Mouse (Mus musculus) forebrain, embryonic 14.5 days (tissue): ENCODE results near the gene Lsm10. TPM values are rescaled to one million over a fixed set of nuclear protein-coding genes. Genes with fewer than 3 reads are reported as not detected.

Experiments used
- ATAC-seq: fragments of 200-750 bp; cut with Nextera tagmentation; 2 replicates; pipeline ENCODE4 v1.8.0; 2017; ENCODE audit warnings: mild to moderate bottlenecking, moderate library complexity
- DNase-seq: peaks from one replicate; pipeline ENCODE4 v3.0.0-alpha.2; 2015; ENCODE audit warnings: low spot score
- H3K27ac ChIP-seq: fragments of 300-500 bp; sonication (generic); 2 replicates; pipeline ENCODE4 v1.5.1; 2014; ENCODE audit warnings: low read depth, mild to moderate bottlenecking, control low read depth, low read length, moderate library complexity
- H3K27me3 ChIP-seq: fragments of 300-500 bp; sonication (generic); replicated peaks from 2 replicates; pipeline ENCODE4 v1.6.1; 2014; ENCODE audit warnings: low read length, control low read depth, mixed read lengths; ENCODE audit not compliant: control insufficient read depth, insufficient read depth
- H3K36me3 ChIP-seq: fragments of 300-500 bp; sonication (generic); 2 replicates; pipeline ENCODE4 v1.6.1; 2014; ENCODE audit warnings: low read length, control low read depth; ENCODE audit not compliant: control insufficient read depth, insufficient read depth
- H3K4me1 ChIP-seq: fragments of 300-500 bp; sonication (generic); 2 replicates; pipeline ENCODE4 v1.6.1; 2014; ENCODE audit warnings: antibody characterized with exemption, low read length, control low read depth; ENCODE audit not compliant: control insufficient read depth, insufficient read depth
- H3K4me2 ChIP-seq: fragments of 300-500 bp; sonication (generic); 2 replicates; pipeline ENCODE4 v1.6.1; 2014; ENCODE audit warnings: mild to moderate bottlenecking, control low read depth, low read length
- H3K4me3 ChIP-seq: fragments of 300-500 bp; sonication (generic); 2 replicates; pipeline ENCODE4 v1.5.1; 2014; ENCODE audit warnings: low read depth, low read length, control low read depth
- H3K9ac ChIP-seq: fragments of 300-500 bp; sonication (generic); 2 replicates; pipeline ENCODE4 v1.6.1; 2014; ENCODE audit warnings: mild to moderate bottlenecking, low read length, control low read depth, moderate library complexity
- H3K9me3 ChIP-seq: fragments of 300-500 bp; sonication (generic); replicated peaks from 2 replicates; pipeline ENCODE4 v1.6.1; 2016; ENCODE audit warnings: low read length, control low read depth, mixed read lengths; ENCODE audit not compliant: control insufficient read depth
- WGBS: fragments of 180-500 bp; shearing (Covaris S2); extraction: QIAGEN DNeasy Blood & Tissue Kit; methylation state at CpG from one replicate; pipeline ENCODE4 v1.1.7; 2014; 5-methylcytosine and 5-hydroxymethylcytosine counted together
- polyA plus RNA-seq: library from polyadenylated mRNA; unstranded; fragments of >200 nt; fragmentation: Nextera tagmentation; extraction: Ambion mirVana; gene quantifications from 2 replicates; pipeline ENCODE4 v1.2.1, GENCODE M21; 2014

The Lsm10 gene
- polyA plus RNA-seq, 1 experiment from 2014 or later: 76.6 TPM

DNA sequence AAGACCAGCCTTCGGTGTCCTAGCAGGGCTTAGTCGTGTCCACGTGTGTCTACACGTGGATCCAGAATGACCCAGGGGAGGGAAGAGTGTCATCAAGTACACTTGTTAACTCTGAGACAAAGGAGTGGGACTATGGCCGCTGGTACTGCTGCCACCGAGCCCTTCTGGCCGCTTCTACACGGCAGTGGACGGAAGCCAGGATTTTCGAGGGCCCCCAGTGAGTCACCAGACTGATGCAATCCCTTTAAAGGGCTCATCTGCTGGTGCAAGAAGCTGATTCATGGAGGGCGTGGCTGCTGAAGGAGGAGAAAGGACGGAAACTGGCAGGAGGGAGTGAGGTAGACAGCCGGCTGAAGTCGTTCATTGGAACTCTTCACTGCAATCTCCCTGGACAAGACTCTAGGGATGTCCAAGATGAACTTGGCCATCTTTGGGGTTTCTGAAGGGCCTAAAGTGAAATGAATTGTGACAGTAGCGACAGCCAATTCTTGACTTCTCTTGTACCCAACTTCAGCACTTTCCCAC is 6.7 kb downstream of the Lsm10 start:
- H3K9ac ChIP-seq: peak overlapping the region; percentile 55
- H3K27ac ChIP-seq: peak overlapping the region; percentile 75
- peak overlapping the region; percentile 67 for H3K4me2 ChIP-seq
- H3K4me3 ChIP-seq: peak overlapping the region; percentile 90
- 2% methylated on average over 15 of the region's 15 CpGs for whole genome bisulfite sequencing
- H3K9me3 ChIP-seq: no peaks in the 10 kb centered on the region
- ATAC-seq (peak; percentile 51), DNase-seq (peak; percentile 82)
- H3K4me1 ChIP-seq: peaks cover 23% of the 10 kb centered on the region
- H3K36me3 ChIP-seq: 0 out of 2 replicates have a peak, but pooled peaks cover 7% of the 10 kb centered on the region
- H3K27me3 ChIP-seq: no peaks in the 10 kb centered on the region

DNA sequence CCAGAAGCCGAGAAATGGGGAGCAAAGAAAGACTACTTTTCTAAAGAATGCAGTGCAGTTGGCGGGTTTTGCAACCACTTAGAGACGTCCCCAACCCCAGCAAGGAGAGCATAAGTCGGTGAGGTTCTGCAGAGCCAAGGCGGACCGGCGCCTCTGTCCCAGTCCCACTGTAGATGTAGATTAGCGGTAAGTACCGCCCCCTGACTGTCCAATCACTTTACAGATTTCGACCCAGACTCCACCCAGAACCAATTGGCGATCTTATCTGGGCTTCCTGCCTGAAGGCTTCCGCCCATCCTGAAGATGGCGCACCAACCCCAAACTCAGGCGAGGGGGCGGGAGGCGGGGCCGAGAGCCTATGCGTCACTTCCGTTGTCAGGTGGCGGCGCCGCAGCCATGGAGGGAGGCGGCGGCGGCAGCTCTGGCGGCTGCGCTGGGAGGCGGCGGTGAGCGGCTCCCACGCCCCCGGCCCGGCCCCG is 7.2 kb downstream of the Lsm10 start, which contains the start of gene Stk40:
Stk40 (plus strand) TSS at position 368 of the 479 bp plus-strand sequence.
- H3K4me2 ChIP-seq: peak within 1 kb of the TSS; percentile 95
- H3K4me1 ChIP-seq: peaks cover 27% of the 10 kb centered on the region
- peak within 1 kb of the TSS; percentile 90 for H3K4me3 ChIP-seq
- H3K9me3 ChIP-seq: no peaks in the 10 kb centered on the region
- H3K36me3 ChIP-seq: 0 out of 2 replicates have a peak, but pooled peaks cover 3% of the 10 kb centered on the region
- H3K27me3 ChIP-seq: no peaks in the 10 kb centered on the region
- DNase-seq (peak; percentile 99), ATAC-seq (peak; percentile 98)
- WGBS: under 1% methylated on average over 34 of the region's 34 CpGs
- H3K27ac ChIP-seq: peak within 1 kb of the TSS; percentile 75
- H3K9ac ChIP-seq: peak within 1 kb of the TSS; percentile 86

- DNase-seq: no peak
- Histone ChIP-seq H3K36me3 (no peaks in the 10 kb centered on the region), H3K27me3 (no peaks in the 10 kb centered on the region), H3K27ac (no peak overlapping the region), H3K4me1 (peaks cover 29% of the 10 kb centered on the region), H3K9ac (peak overlapping the region; percentile 86), H3K4me3 (peak overlapping the region; percentile 90), H3K4me2 (peak overlapping the region; percentile 95), H3K9me3 (no peaks in the 10 kb centered on the region)
- WGBS: 3% methylated on average over 34 of the region's 34 CpGs
- peak; percentile 50; the same call in 1 of the 2 replicates for ATAC-seq
Measured at GRCm38 (mm10) chr4:126104261-126105075, 8.0 kb downstream of the Lsm10 start.

- Histone ChIP-seq H3K27ac (no peak overlapping the region), H3K27me3 (no peaks in the 10 kb centered on the region), H3K4me1 (peaks cover 35% of the 10 kb centered on the region), H3K4me2 (peak overlapping the region; percentile 95), H3K9ac (peak overlapping the region; percentile 86), H3K36me3 (no peaks in the 10 kb centered on the region), H3K4me3 (peak overlapping the region; percentile 90), H3K9me3 (no peaks in the 10 kb centered on the region)
- 56% methylated on average over 7 of the region's 7 CpGs for WGBS
- ATAC-seq: no peak
- DNase-seq: no peak
Measured at GRCm38 (mm10) chr4:126105131-126105783, 8.8 kb downstream of the Lsm10 start.

- Histone ChIP-seq H3K4me3 (no peak overlapping the region), H3K27me3 (no peaks in the 10 kb centered on the region), H3K9ac (no peak overlapping the region), H3K4me1 (peaks cover 35% of the 10 kb centered on the region), H3K36me3 (no peaks in the 10 kb centered on the region), H3K9me3 (no peaks in the 10 kb centered on the region), H3K4me2 (no peak overlapping the region), H3K27ac (no peak overlapping the region)
- DNase-seq (no peak), ATAC-seq (no peak)
- 21% methylated on average over 8 of the region's 8 CpGs for WGBS
Measured at GRCm38 (mm10) chr4:126108061-126108740, 11.8 kb downstream of the Lsm10 start.

GRCm38 (mm10) chr4:126109613-126110373 is 13.4 kb downstream of the Lsm10 start:
- ATAC-seq: no peak
- Histone ChIP-seq H3K4me2 (no peak overlapping the region), H3K4me1 (peaks cover 29% of the 10 kb centered on the region), H3K27ac (0 out of 2 replicates have a peak overlapping the region, but pooled peaks have one; percentile 9), H3K36me3 (no peaks in the 10 kb centered on the region), H3K9ac (peak overlapping the region; percentile 6; the same call in 1 of the 2 replicates), H3K4me3 (no peak overlapping the region), H3K9me3 (no peaks in the 10 kb centered on the region), H3K27me3 (no peaks in the 10 kb centered on the region)
- DNase-seq: no peak
- 82% methylated on average over 10 of the region's 10 CpGs for WGBS

DNA sequence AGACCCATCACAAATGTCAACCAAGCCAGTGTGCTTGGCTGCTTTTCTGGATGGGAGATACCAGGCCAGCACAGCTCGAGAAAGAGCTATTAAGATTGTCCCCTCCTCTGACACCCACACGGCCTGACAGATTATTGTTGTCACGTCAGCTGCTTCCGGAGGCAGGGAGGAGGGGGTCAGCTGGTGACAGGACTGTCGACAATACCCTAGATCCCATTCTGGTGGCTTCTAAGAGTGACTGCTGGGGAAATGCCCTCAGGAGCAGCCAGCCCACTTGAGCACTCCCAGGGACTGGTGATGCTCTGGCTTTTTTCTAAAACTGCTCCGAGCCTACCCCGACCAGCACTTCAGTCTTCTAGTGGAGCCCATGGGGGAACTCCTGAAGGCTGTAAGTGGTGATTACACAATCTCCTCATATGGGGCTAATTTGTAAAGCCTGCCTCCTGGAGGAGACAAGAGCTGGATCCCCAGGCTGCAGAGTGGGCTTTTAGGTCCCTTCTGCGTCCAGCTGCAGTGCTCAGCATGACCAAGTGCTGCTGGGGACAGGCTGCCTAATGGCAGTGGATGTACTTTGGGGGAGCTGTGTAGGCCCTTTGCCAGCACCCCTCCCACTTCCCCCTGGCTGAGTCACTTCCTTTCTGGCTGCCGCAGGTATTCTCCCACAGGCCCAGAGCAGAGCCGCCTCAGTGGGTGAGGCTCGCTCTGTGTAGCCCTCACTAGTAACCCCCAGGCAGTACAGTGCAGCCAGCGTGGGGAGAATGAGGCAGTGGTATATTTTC is 14.1 kb downstream of the Lsm10 start:
- Histone ChIP-seq H3K4me1 (peaks cover 21% of the 10 kb centered on the region), H3K4me2 (0 out of 2 replicates have a peak overlapping the region, but pooled peaks have one; percentile 4), H3K27me3 (no peaks in the 10 kb centered on the region), H3K9ac (peak overlapping the region; percentile 26), H3K4me3 (no peak overlapping the region), H3K36me3 (no peaks in the 10 kb centered on the region), H3K9me3 (no peaks in the 10 kb centered on the region), H3K27ac (peak overlapping the region; percentile 48)
- DNase-seq (no peak), ATAC-seq (peak; percentile 61)
- 15% methylated on average over 12 of the region's 12 CpGs for WGBS
